Mouse (Mus musculus): ENCODE measurements around the gene Ptprn2.

Ptprn2 gene

GRCm38 (mm10) chr12:117214272-117214671, 728.8 kb downstream of the Ptprn2 start:
- no peak for DNase-seq (ENCODE audit: low read depth, low spot score)

DNA sequence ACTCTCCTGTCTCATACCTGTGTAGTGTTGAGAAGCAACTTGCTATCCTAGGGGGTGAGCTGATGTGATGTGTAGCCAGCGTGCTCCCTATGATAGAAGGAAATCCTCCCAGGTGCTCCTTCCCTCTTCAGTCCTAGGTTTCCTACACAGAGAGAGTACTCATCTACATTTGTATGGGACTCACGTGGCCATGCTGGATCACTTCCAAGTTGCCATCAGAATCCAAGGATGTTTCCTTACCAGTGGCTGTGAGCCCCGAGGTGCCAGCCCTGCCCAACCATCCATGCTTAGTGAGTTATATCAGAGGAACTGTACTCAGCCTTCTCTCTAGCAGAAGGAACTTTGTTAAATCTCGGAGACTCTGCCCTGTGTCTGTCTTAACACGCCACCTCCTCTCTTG, 729.4 kb downstream of the Ptprn2 start:
- no peak for DNase-seq (ENCODE audit: low read depth, low spot score)

- DNase-seq (ENCODE audit: low read depth, low spot score), result no peak
Observed at GRCm38 (mm10) chr12:117221909-117222308, 736.4 kb downstream of the Ptprn2 start.

DNA sequence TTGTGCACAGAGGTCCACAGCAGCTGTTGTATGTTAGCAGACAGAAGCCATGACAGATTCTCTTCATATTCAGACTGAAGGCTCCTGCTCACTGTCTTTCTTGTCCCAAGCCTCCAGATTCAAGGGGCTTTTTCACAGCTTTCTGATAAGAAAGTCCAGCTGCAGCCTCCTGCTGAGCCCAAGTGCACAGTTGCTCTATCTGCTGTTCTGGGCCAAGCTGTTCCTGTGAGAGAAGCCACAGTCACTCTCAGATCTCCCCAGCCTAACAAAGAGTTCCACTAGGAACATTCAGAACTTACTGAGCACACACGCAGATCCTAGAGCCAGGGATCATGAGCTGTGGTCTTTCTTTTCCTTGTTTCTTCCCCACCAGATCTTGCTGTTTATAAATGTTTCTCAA, 738.5 kb downstream of the Ptprn2 start:
- DNase-seq (ENCODE audit: low read depth, low spot score), result no peak

DNA sequence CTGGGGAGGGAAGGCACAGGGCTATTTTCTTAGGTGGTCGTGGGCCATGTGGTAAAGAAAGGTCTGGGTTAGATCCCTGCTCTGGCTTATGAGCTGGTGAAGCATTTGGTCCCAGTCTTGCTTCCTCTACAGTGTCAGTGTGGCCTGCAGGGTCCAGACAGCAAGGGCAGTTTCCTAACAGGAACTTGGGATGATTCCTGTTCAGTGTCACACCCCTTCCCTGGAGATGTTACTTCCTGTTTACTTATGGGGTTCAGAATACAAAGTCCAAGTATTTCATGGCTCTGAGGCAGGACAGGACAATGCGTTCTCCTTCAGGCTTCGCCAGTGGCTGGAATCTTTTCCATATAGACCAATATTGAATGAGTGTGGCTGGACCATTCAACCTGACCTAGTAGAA, 741.7 kb downstream of the Ptprn2 start:
- no peak for DNase-seq (ENCODE audit: low read depth, low spot score)

GRCm38 (mm10) chr12:117229442-117229841, 743.9 kb downstream of the Ptprn2 start:
- DNase-seq (ENCODE audit: low read depth, low spot score), result no peak

DNA sequence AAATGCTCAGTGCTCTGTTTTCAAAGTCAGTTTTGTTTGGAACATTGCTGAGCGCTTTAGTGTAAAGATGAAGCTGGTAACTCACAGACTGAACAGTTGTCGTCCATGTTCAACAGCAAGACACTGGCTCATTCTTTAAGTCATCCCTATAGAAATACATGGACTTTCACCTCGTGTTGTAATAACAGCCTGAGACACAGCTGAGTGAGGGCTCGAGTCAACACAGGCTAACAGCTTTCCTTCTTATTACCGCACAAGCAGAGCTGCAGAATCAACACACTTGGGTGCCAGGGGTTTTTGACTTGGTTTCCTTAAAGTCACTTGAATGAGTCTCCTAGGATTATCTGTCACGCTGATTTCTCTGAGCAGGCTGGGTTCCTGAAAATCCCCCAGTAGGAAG, 744.8 kb downstream of the Ptprn2 start:
- DNase-seq (ENCODE audit: low read depth, low spot score), result no peak

DNA sequence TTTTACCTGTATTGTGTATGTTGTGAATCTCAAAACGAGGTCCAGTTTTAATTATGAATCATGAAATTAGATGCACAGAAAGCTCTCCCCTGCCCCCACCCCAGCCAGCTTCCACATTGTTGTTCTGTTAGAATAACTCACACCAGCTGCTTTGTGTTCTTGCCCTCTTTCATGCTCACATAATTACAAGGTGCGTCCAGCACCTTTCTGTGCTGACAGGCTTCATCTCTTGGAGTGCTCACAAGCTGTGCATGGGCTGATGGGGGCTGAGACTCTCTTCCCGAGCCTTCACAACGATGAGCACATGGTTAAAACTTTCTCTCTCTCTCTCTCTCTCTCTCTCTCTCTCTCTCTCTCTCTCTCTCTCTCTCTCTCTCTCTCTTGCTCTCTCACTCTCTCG, 746.3 kb downstream of the Ptprn2 start:
- DNase-seq (ENCODE audit: low read depth, low spot score), result no peak

DNA sequence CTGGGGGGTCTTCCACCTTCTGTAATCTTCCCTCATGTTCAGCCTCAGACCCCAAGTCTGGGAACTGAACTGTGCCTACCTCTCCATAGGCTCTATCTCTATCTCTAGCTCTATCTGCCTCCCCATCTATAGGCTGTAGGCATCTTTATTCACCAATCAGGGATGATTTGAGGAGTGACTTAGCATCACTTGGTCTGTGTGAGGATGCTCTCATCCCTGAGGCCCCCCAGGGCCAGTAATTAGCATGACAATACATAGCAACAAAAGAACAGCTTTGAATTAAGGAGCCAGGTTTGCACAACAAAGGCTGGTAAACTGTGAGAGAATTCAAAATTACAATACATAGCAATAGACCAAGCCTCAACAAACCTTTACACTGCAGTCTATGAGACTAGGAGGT, 749.6 kb downstream of the Ptprn2 start:
- DNase-seq (ENCODE audit: low read depth, low spot score), result no peak

GRCm38 (mm10) chr12:117236020-117236734, 750.7 kb downstream of the Ptprn2 start:
- DNase-seq (ENCODE audit: low read depth, low spot score), result no peak

DNA sequence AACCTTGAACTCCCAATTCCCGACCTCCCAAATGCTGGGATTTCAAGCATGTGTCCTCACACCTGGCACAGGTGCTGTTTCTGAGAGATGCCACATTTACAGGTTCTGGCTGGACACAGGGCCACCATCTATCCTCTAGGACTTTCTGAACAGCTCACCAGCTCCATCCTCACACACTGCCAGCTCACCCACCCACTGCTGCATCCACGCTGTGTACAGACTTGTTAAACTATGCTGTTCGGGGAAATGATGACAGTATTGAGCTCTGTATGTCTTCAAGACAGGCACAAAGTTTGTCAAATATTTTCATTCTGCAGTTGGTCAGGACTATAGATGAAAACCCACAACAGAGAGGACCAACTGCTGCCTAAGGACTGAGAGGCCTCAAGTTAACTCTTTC, 751.5 kb downstream of the Ptprn2 start:
- no peak for DNase-seq (ENCODE audit: low read depth, low spot score)

GRCm38 (mm10) chr12:117239927-117240715, 754.6 kb downstream of the Ptprn2 start:
- DNase-seq (ENCODE audit: low read depth, low spot score), result no peak

- no peak for DNase-seq (ENCODE audit: low read depth, low spot score)
Observed at GRCm38 (mm10) chr12:117242181-117242580, 756.7 kb downstream of the Ptprn2 start.

GRCm38 (mm10) chr12:117245885-117246478, 760.5 kb downstream of the Ptprn2 start:
- DNase-seq (ENCODE audit: low read depth, low spot score), result no peak

DNA sequence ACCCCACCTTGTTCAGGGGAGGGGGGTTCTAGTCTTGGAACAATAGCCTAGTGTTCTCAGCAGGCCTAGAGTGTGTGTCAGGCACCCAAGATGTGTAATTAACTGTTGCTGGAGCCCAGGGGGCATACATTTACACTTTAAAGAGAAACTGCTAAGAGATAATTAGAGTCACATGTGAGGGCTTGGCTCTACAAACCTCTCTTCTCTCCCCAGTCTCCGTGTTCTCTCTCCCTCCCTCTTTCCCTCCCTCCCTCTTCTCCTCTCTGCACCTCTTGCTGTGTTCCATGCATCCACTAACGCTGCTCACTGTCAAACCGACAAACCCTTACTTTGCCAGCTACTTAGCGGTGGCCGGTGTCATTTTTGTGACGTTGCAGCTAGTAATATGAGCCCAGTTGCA, 764.9 kb downstream of the Ptprn2 start:
- no peak for DNase-seq (ENCODE audit: low read depth, low spot score)

GRCm38 (mm10) chr12:117251663-117252425, 766.3 kb downstream of the Ptprn2 start:
- no peak for DNase-seq (ENCODE audit: low read depth, low spot score)

- DNase-seq (ENCODE audit: low read depth, low spot score), result no peak
Observed at GRCm38 (mm10) chr12:117252426-117252779, 766.9 kb downstream of the Ptprn2 start.

GRCm38 (mm10) chr12:117254356-117254755, 768.8 kb downstream of the Ptprn2 start:
- no peak for DNase-seq (ENCODE audit: low read depth, low spot score)

GRCm38 (mm10) chr12:117255325-117255724, 769.8 kb downstream of the Ptprn2 start:
- DNase-seq (ENCODE audit: low read depth, low spot score), result no peak

- no peak for DNase-seq (ENCODE audit: low read depth, low spot score)
Observed at GRCm38 (mm10) chr12:117255776-117256342, 770.3 kb downstream of the Ptprn2 start.

DNA sequence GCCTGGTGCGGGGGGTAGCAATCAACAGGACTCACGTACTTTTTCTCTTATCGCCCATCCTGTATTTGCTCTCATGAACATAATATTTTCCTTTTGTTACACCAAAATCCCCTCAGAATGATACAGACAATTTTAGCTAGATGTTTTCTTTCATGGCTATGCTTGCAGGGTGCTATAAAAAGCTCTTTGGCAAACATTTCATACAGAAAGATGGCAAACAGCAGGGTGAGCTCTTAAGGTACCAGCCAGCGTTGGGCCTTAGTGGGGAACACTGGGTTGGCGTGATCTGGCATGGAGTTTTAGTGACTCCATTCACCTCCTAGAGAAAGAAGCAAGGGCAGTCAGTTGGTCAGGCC, 771.3 kb downstream of the Ptprn2 start:
- DNase-seq (ENCODE audit: low read depth, low spot score), result no peak
